Mouse (Mus musculus) MEL-GATA-1-ER (cell line): ENCODE results near the gene Sptbn4.

ENCODE experiments used
- DNase-seq: peaks from one replicate; pipeline ENCODE4 v3.0.0-alpha.2; 2012; ENCODE audit warnings: low read depth; ENCODE audit errors: extremely low read depth

Gene Sptbn4

GRCm38 (mm10) chr7:27384731-27385130, 62.8 kb downstream of the Sptbn4 start:
- peak; percentile 32 for DNase-seq

GRCm38 (mm10) chr7:27384134-27384533, 63.4 kb downstream of the Sptbn4 start:
- DNase-seq: no peak

- peak; percentile 69 for DNase-seq
These were observed 64.3 kb downstream of the Sptbn4 start for GRCm38 (mm10) chr7:27383233-27383632.

GRCm38 (mm10) chr7:27381560-27381959, 65.9 kb downstream of the Sptbn4 start:
- no peak for DNase-seq

- no peak for DNase-seq
These were observed 66.5 kb downstream of the Sptbn4 start for GRCm38 (mm10) chr7:27381009-27381408.

GRCm38 (mm10) chr7:27379836-27380235, 67.7 kb downstream of the Sptbn4 start:
- DNase-seq: no peak

- DNase-seq: no peak
These were observed 69.1 kb downstream of the Sptbn4 start for GRCm38 (mm10) chr7:27378431-27378830.

- DNase-seq: no peak
These were observed 72.2 kb downstream of the Sptbn4 start for GRCm38 (mm10) chr7:27375274-27375673.

GRCm38 (mm10) chr7:27371715-27372462, 75.6 kb downstream of the Sptbn4 start:
- DNase-seq: no peak

GRCm38 (mm10) chr7:27369111-27369510, 78.4 kb downstream of the Sptbn4 start:
- DNase-seq: no peak

- DNase-seq: peak; percentile 26
These were observed 79.5 kb downstream of the Sptbn4 start for GRCm38 (mm10) chr7:27367976-27368375.

GRCm38 (mm10) chr7:27366082-27366844, 81.2 kb downstream of the Sptbn4 start:
- DNase-seq: no peak

GRCm38 (mm10) chr7:27364379-27364778, 83.1 kb downstream of the Sptbn4 start:
- no peak for DNase-seq

GRCm38 (mm10) chr7:27361283-27361946, 86.1 kb downstream of the Sptbn4 start:
- DNase-seq: peak; percentile 96

- no peak for DNase-seq
These were observed 86.7 kb downstream of the Sptbn4 start for GRCm38 (mm10) chr7:27360749-27361148.

- no peak for DNase-seq
These were observed 87.7 kb downstream of the Sptbn4 start for GRCm38 (mm10) chr7:27359706-27360358.

- no peak for DNase-seq
These were observed 88.3 kb downstream of the Sptbn4 start for GRCm38 (mm10) chr7:27359162-27359561.

- DNase-seq: peak; percentile 97
These were observed 89.9 kb downstream of the Sptbn4 start for GRCm38 (mm10) chr7:27357595-27357978.

GRCm38 (mm10) chr7:27356861-27357594, 90.5 kb downstream of the Sptbn4 start, which contains the start of gene Gm20479:
Gm20479 (minus strand) TSS chr7:27357419.
- peak; percentile 78 for DNase-seq

- no peak for DNase-seq
These were observed 91.2 kb downstream of the Sptbn4 start for GRCm38 (mm10) chr7:27356248-27356647.

- DNase-seq: peak; percentile 92
These were observed 91.7 kb downstream of the Sptbn4 start, which contains the start of gene Shkbp1 for GRCm38 (mm10) chr7:27355745-27356240. Shkbp1 (minus strand) TSS chr7:27356019.
